Mouse (Mus musculus): ENCODE results near the gene Clptm1. TPM values are rescaled to one million over a fixed set of nuclear protein-coding genes. Genes with fewer than 3 reads are reported as not detected.
A peak's percentile ranks its signal among the peaks of the same experiment; 100 is the strongest.

The Clptm1 gene
- 100 to 1,000 TPM; 175 to 178 TPM for total RNA-seq (2021)
- long read RNA-seq, experiment 1, full-length matches to known transcripts: 155 of 264 reads
- long read RNA-seq, experiment 1, partial matches to known transcripts: 86 of 264 reads
- long read RNA-seq, experiment 1, other reads (novel, unspliced or antisense): 23 of 264 reads
- long read RNA-seq, experiment 2, full-length matches to known transcripts: 132 of 157 reads
- long read RNA-seq, experiment 2, partial matches to known transcripts: 13 of 157 reads
- long read RNA-seq, experiment 2, other reads (novel, unspliced or antisense): 12 of 157 reads

GRCm38 (mm10) chr7:19664955-19665841 lies at the start of gene Clptm1:
Clptm1 (minus strand) TSS chr7:19665033.
- peak; percentile 97 to 98 for DNase-seq

GRCm38 (mm10) chr7:19713598-19713997 lies 48.8 kb upstream of the Clptm1 start:
- no peak for DNase-seq

- no peak for DNase-seq
Observed at GRCm38 (mm10) chr7:19713196-19713595, 48.4 kb upstream of the Clptm1 start.

GRCm38 (mm10) chr7:19712414-19712813 lies 47.6 kb upstream of the Clptm1 start:
- DNase-seq: no peak

DNA sequence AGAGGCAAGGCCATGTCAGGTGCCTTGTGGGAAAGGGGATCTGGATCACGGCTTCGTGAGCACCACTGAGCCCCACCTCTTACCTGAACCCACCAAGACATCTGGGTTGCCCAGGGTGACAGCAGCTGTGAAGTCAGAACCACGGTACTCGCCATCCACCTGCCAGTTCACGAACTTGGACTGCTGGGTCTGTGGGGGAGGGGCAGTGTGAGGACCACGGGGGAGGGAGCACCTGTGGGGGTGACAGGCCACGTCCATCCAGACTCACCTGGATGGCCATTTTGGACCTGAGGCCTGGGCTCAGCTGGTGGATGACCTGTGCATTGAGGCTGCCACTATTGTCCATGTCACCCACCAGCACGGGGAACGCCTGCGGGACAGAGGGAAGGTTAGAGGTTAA lies 45.8 kb upstream of the Clptm1 start:
- no peak for DNase-seq

GRCm38 (mm10) chr7:19705271-19705670 lies 40.4 kb upstream of the Clptm1 start:
- DNase-seq: no peak

- DNase-seq: no peak
Observed at GRCm38 (mm10) chr7:19704475-19704874, 39.6 kb upstream of the Clptm1 start.

DNA sequence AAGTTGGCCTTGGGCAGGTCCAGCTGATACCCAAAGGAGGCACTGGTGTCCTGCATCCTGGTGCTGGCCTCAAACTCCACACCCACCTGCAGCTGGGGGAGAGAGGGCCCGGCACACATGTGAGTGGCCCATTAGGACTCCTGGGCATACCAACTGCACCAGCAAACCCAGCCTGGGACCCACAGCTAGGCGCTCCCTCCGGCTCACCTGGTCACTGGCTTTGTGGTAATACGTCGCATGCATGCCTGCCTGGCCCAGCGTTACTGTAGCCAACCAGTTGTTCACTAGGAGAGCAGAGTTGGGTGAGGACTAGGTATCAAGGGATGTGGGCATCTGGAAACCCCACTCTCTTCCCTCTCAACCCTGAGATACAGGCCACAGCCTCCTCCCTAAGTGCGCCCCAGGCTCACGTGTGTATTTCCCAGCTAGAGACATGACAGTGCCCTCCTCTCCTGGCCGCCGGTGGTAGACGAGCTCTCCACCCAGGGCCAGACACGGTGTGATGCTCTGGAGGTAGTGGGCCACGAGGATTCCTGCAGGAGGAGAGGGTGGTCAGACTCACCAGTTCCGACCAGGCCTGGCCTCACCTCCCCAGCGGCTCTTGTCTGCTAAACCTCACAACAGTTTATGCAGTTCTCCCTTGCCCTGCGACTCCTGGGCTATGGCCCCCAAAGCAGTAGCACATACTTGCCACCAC lies 38.2 kb upstream of the Clptm1 start:
- no peak for DNase-seq

GRCm38 (mm10) chr7:19701069-19701761 lies 36.4 kb upstream of the Clptm1 start:
- DNase-seq: peak; percentile 81 to 88

DNA sequence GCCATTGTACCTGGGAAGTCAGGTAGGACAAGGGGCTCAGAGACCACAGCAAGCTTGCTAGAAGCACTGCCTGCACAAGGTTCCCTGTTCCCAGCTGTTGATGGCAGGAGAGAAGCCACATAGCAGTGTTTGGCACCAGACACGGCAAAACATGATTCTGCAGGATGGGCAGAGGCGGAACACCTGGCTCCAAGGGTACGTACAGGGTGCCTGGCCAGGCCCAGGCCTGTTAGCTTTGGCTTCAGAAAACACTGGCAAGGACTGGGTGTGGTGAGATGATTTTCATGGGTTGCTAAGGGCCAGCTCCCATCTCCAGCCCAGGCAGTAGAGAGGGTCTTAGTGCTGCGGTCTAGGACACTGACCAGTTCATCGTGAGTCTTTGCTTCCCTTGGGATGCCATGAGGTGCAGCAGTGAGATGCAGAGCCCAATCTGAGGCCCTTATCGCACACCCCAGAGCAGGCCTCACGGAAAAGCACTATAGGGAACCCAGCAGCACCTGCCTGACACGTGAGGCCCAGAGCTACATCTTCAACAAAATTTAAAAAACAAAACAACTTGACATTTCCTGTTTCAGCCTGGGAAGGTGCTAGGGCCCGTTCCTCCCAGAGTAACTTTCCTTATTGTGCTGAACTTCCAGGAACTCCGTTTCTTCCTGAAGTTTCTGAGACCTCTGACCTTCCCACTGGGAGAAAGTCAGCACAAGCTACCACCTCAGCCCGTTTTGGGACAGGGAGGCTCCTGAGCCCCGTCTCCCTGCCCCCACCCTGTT lies 35.7 kb upstream of the Clptm1 start:
- DNase-seq: no peak

DNA sequence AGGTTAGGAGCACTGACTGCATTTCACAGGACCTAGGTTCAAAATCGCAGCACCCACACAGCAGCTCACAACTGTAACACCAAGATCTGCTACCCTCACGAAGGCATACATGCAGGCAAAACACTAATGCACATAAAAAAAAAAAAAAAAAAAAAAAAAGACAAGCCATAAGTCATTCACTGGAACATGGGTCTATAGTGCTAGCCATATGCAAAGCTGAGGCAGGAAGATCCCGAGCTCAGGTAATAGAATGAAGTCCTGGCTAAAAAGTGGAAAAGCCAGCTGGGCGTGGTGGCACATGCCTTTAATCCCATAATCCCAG lies 35.0 kb upstream of the Clptm1 start:
- DNase-seq: no peak

GRCm38 (mm10) chr7:19698907-19699826 lies 34.3 kb upstream of the Clptm1 start, which contains the start of gene Apoe:
Apoe (minus strand) TSS chr7:19699188.
- peak; percentile 67 to 84 for DNase-seq

GRCm38 (mm10) chr7:19697949-19698906 lies 33.4 kb upstream of the Clptm1 start:
- DNase-seq: no peak

GRCm38 (mm10) chr7:19696336-19696873 lies 31.6 kb upstream of the Clptm1 start:
- DNase-seq: no peak

- no peak for DNase-seq
Observed at GRCm38 (mm10) chr7:19695881-19696280, 31.0 kb upstream of the Clptm1 start.

GRCm38 (mm10) chr7:19695213-19695594 lies 30.4 kb upstream of the Clptm1 start:
- no peak for DNase-seq

GRCm38 (mm10) chr7:19694336-19695212 lies 29.7 kb upstream of the Clptm1 start:
- peak in 1 of 2 experiments; percentile 51 for DNase-seq

- peak; percentile 79 to 80 for DNase-seq
Observed at GRCm38 (mm10) chr7:19693421-19693820, 28.6 kb upstream of the Clptm1 start.
